Comparison of ENCODE assay signal across 16 mouse cellular contexts in the genomic region with DNA sequence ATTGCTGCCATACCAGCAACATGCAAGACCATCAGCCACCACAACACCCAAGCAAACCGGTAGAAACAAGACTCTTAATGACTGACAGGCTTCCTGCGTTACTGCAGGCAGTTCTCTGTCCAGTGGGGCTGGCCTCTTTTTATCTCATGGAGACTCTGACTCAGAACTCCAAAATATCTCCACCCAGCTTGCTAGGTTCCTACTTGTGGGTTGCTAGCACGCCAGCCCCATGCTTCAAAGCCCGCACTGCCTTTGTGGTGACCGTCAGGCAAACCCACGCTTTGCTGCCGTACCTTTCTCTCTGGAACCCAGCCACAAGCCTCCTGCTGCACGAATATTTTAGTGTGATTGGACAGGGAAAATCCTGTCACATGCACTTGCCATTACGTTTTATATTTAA.
DNase-seq lines count a peak whose midpoint lies in the region; ATAC-seq lines count a peak whose summit lies in the region.
"Had no signal": no experiment of that assay in that cellular context is flagged by ENCODE, and none has a peak within 500 bp of the region (broad histone marks: within the 10 kb centered on the region; RNA-seq: fewer than 3 reads in every experiment).

No protein-coding gene starts in this region.

- H3K9ac ChIP-seq in heart, embryonic 14.5 days (ENCODE audit: low read length) = no peak overlapping the region
- no peak overlapping the region for H3K9ac ChIP-seq in kidney, embryonic 15.5 days
- H3K9ac ChIP-seq in midbrain, embryonic 16.5 days (ENCODE audit: low read depth, low read length) = no peak overlapping the region
- H3K9ac ChIP-seq: embryonic facial prominence, embryonic 15.5 days; liver, embryonic 13.5 days had no signal

- no peaks in the 10 kb centered on the region for H3K9me3 ChIP-seq in heart, embryonic 10.5 days
- H3K9me3 ChIP-seq in heart, embryonic 14.5 days (ENCODE audit: control insufficient read depth, low read length) = no peaks in the 10 kb centered on the region
- no peaks in the 10 kb centered on the region for H3K9me3 ChIP-seq in kidney, embryonic 15.5 days (replicated peaks)
- H3K9me3 ChIP-seq in midbrain, embryonic 16.5 days (replicated peaks; ENCODE audit: control insufficient read depth, low read length, poor library complexity, severe bottlenecking) = no peaks in the 10 kb centered on the region
- H3K9me3 ChIP-seq: embryonic facial prominence, embryonic 15.5 days; liver, embryonic 13.5 days had no signal

- whole genome bisulfite sequencing in heart, embryonic 10.5 days = 45% methylated on average over 9 of the region's 9 CpGs
- 14% methylated on average over 9 of the region's 9 CpGs for WGBS in heart, embryonic 14.5 days
- 78% methylated on average over 9 of the region's 9 CpGs for WGBS in kidney, embryonic 15.5 days
- WGBS in midbrain, embryonic 16.5 days = 67% methylated on average over 9 of the region's 9 CpGs

- no peak overlapping the region for H3K27ac ChIP-seq in heart, embryonic 10.5 days
- peak overlapping the region; percentile 62 to 79 for H3K27ac ChIP-seq in heart, embryonic 14.5 days (replicated peaks in 1 of 2; ENCODE audit: control insufficient read depth in 1 of 2, insufficient read depth in 1 of 2, low read depth in 2 of 2, low read length in 2 of 2)
- no peak overlapping the region for H3K27ac ChIP-seq in kidney, embryonic 15.5 days
- H3K27ac ChIP-seq in midbrain, embryonic 16.5 days (ENCODE audit: low read length) = no peak overlapping the region
- H3K27ac ChIP-seq: embryonic facial prominence, embryonic 15.5 days; layer of hippocampus, adult 2 months; liver, embryonic 13.5 days had no signal

- H3K4me2 ChIP-seq in heart, embryonic 14.5 days (ENCODE audit: low read length) = peak overlapping the region; percentile 33
- H3K4me2 ChIP-seq in kidney, embryonic 15.5 days = no peak overlapping the region
- no peak overlapping the region for H3K4me2 ChIP-seq in midbrain, embryonic 16.5 days (ENCODE audit: low read length)
- H3K4me2 ChIP-seq: embryonic facial prominence, embryonic 15.5 days; liver, embryonic 13.5 days had no signal

- DNase-seq in heart, adult 18-20 months = peak; percentile 38 to 40
- DNase-seq in heart, embryonic 10.5 days (ENCODE audit: low spot score) = no peak
- DNase-seq in MEL-GATA-1-ER (ENCODE audit: extremely low read depth, low read depth) = peak; percentile 36
- no peak for DNase-seq in kidney, postnatal 25 days
- DNase-seq: adrenal gland, adult 8-10 months; cerebellum, adult 2 months; kidney, adult 8-10 months; liver, embryonic 13.5 days; lung, postnatal 10 days had no signal

- H3K4me1 ChIP-seq in heart, embryonic 10.5 days = peaks cover 7% of the 10 kb centered on the region; the same call in 1 of the 2 replicates
- H3K4me1 ChIP-seq in heart, embryonic 14.5 days (ENCODE audit: control insufficient read depth in 2 of 2, insufficient read depth in 2 of 2, low read length in 2 of 2) = peaks cover 7 to 13% of the 10 kb centered on the region in 2 experiments
- H3K4me1 ChIP-seq in kidney, embryonic 15.5 days = 0 out of 2 replicates have a peak, but pooled peaks cover 4% of the 10 kb centered on the region
- H3K4me1 ChIP-seq in midbrain, embryonic 16.5 days (ENCODE audit: control insufficient read depth, insufficient read depth, low read length) = peaks cover 6% of the 10 kb centered on the region; the same call in 1 of the 2 replicates
- H3K4me1 ChIP-seq: embryonic facial prominence, embryonic 15.5 days; liver, embryonic 13.5 days had no signal

- H3K27me3 ChIP-seq in heart, embryonic 10.5 days (ENCODE audit: insufficient read depth, poor library complexity, severe bottlenecking) = no peaks in the 10 kb centered on the region
- no peaks in the 10 kb centered on the region for H3K27me3 ChIP-seq in heart, embryonic 14.5 days (ENCODE audit: control insufficient read depth, insufficient read depth, low read length)
- no peaks in the 10 kb centered on the region for H3K27me3 ChIP-seq in kidney, embryonic 15.5 days
- no peaks in the 10 kb centered on the region for H3K27me3 ChIP-seq in midbrain, embryonic 16.5 days (ENCODE audit: control insufficient read depth, insufficient read depth, low read depth, low read length)
- H3K27me3 ChIP-seq: embryonic facial prominence, embryonic 15.5 days; liver, embryonic 13.5 days had no signal

- H3K4me3 ChIP-seq in heart, embryonic 10.5 days = no peak overlapping the region
- no peak overlapping the region for H3K4me3 ChIP-seq in heart, embryonic 14.5 days (ENCODE audit: control insufficient read depth in 1 of 2, insufficient read depth in 1 of 2, low read depth in 1 of 2, low read length in 2 of 2)
- H3K4me3 ChIP-seq in kidney, embryonic 15.5 days (replicated peaks) = no peak overlapping the region
- H3K4me3 ChIP-seq in midbrain, embryonic 16.5 days (ENCODE audit: low read depth, low read length) = no peak overlapping the region
- H3K4me3 ChIP-seq: embryonic facial prominence, embryonic 15.5 days; layer of hippocampus, adult 2 months; liver, embryonic 13.5 days had no signal

- H3K36me3 ChIP-seq in heart, embryonic 10.5 days = no peaks in the 10 kb centered on the region
- H3K36me3 ChIP-seq in heart, embryonic 14.5 days (ENCODE audit: control insufficient read depth, insufficient read depth, low read length) = no peaks in the 10 kb centered on the region
- no peaks in the 10 kb centered on the region for H3K36me3 ChIP-seq in kidney, embryonic 15.5 days
- H3K36me3 ChIP-seq in midbrain, embryonic 16.5 days (ENCODE audit: control insufficient read depth, insufficient read depth, low read length) = no peaks in the 10 kb centered on the region
- H3K36me3 ChIP-seq: embryonic facial prominence, embryonic 15.5 days; liver, embryonic 13.5 days had no signal

- ATAC-seq in heart, embryonic 14.5 days (ENCODE audit: insufficient number of reproducible peaks, insufficient read depth, low FRiP score, low read depth) = peak; percentile 69
- 0 out of 2 replicates have a peak, but pooled peaks have one; percentile 15 for ATAC-seq in megakaryocyte progenitor cell, adult 5-6 weeks (replicated peaks; ENCODE audit: poor library complexity)
- ATAC-seq in kidney, embryonic 15.5 days (replicated peaks; ENCODE audit: low FRiP score) = no peak
- ATAC-seq in midbrain, embryonic 16.5 days = no peak
- ATAC-seq: forebrain, embryonic 14.5 days had no signal

Comparison
In these comparisons a context has a peak if more than half of its experiments do, and no peak if none do; other contexts are left out.
1. DNase-seq: peak in heart, adult 18-20 months (2 of 2) and MEL-GATA-1-ER (single experiment); none in heart, embryonic 10.5 days (single experiment) and kidney, postnatal 25 days (0 of 2).
2. H3K27ac ChIP-seq: peak in heart, embryonic 14.5 days (2 of 2); none in heart, embryonic 10.5 days (single experiment), kidney, embryonic 15.5 days (single experiment) and midbrain, embryonic 16.5 days (single experiment).
3. ATAC-seq: peak in heart, embryonic 14.5 days (single experiment) and megakaryocyte progenitor cell, adult 5-6 weeks (single experiment); none in kidney, embryonic 15.5 days (single experiment) and midbrain, embryonic 16.5 days (single experiment).